Mouse (Mus musculus): ENCODE data around the gene Banp.

Banp gene

DNA sequence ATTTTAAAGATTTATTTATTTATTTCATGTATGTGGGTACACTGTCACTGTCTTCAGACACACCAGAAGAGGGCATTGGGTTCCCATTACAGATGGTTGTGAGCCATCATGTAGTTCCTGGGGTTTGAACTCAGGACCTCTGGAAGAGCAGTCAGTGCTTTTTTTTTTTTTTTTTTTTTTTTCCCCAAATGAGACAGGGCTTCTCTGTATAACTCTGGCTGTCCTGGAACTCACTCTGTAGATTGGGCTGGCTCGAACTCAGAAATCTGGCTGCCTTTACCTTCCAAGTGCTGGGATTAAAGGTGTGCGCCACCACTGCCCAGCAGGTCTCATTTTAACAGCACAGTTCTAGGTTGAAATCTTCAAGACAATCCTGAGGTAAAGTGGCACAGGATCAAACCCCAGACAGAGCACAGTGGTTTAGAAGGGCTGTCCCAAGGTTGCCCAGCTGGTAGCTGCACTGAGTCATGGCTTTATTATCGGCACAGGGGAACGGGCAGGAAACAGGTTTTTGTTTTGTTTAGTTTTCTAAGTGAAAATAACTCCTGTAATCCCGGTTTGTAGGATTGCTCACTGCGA lies at the start of gene Banp:
TSS of gene Banp (plus strand) at position 529 of the 579 bp plus-strand sequence.
- no peak for ATAC-seq (ENCODE audit: low TSS enrichment)

DNA sequence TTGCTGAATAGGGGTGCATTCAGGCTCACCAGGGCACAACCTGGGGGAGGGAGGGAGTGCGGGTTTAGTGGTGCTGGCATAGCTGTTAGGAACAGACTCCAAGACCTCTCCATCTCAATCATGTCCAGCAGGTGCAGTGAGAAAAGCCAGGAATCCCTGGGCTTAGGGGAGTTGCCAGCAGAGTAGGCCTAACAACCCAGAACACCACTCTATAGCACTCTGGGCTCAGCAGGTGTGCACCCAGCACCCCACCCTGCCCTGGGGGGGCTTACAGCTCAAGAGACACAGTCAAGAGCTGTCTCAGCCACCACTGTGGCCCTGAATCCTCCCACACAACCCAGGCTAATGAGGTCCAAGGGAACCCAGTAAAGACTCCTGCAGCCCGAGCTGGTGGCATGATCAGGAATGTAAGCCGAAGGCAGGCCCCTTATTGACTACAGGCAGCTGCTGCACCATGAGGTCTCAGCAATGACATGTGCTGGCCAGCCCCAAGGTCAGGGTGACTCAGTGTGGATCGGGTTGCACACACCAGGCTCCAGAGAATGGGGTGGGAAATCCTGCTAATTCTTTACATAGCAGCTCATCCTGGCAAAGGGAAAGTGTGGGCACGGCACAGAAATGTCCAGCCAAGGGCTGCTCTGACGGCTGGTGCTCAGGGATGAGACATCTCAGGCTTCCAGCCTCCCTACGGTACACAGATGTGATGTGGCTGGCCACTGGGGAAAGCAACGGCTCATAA lies 47.9 kb upstream of the Banp start:
- peak; percentile 32 for ATAC-seq (ENCODE audit: low TSS enrichment)

DNA sequence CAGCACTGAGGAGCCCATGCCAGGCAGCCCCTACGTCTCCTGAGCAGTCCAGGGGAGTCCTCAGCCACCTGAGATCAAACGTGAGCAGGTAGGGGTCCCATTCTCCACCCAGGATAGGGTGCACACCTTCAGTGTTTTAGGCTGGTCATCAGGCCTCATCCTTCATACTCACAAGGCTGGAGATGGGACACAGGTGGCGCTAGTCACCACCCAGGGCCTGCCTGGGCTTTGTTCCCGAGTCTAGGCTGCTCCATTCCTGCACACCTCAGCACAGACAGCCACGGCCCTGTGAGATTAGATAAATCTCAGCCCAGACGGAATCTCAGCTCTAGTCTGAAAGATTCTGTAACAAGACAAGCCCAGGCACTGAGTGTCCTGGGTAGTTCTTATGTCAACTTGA lies 45.6 kb upstream of the Banp start:
- ATAC-seq (ENCODE audit: low TSS enrichment): no peak

DNA sequence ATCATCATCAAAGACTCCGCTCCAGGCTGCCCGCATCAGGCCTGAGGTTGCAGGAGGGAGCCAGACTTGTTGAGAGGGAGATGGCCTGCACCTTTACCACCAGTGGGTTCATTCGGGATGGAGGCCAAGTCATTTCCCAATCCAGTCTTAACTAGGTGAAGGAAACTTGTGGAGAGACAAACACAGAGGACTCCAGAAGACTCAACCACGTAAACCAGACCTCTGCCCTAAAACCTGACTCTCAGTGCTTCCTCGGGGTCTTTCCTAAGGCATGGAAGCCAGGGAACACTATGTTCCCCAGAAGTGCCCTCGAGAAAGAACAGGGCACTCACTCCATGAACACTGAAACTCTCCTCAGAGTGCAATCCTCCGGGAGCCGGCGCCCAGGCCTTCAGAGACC lies 44.6 kb upstream of the Banp start:
- ATAC-seq (ENCODE audit: low TSS enrichment): no peak

DNA sequence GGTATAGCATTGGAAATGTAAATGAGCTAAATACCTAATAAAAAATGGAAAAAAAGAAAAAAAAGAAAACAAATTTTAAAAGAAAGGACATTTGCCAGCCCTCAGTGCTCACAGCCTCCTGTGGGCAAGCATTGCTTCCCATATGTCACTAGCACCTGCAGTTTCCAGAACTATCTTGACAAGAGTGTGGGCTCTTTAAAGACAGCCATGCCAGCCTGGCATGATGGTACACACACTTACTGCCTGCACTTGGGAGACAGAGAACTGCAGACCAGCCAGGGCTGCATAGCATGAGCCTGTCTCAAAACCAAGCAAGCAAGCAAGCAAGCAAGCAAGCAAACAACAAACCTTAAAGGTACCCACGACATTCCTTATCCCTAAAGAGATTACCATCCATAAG lies 44.1 kb upstream of the Banp start:
- no peak for ATAC-seq (ENCODE audit: low TSS enrichment)

DNA sequence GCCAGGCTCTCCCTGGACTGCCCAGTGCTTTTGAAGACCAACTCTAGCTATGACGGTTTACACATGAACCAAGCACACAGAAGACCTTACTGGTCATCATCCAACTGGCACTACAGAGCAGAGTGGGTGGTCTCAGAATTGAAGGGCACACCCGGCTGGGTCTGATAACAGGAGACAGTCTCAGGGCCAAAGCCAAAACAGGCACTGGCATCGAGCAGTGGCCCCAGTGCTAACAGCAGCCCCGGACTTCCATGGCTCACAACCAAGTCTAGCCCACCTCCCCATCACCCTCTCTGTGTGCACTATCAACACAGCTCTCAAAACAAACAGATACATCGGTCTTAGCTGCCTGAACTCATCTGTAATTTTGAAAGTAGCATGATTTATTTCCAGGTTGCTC lies 43.7 kb upstream of the Banp start:
- no peak for ATAC-seq (ENCODE audit: low TSS enrichment)

DNA sequence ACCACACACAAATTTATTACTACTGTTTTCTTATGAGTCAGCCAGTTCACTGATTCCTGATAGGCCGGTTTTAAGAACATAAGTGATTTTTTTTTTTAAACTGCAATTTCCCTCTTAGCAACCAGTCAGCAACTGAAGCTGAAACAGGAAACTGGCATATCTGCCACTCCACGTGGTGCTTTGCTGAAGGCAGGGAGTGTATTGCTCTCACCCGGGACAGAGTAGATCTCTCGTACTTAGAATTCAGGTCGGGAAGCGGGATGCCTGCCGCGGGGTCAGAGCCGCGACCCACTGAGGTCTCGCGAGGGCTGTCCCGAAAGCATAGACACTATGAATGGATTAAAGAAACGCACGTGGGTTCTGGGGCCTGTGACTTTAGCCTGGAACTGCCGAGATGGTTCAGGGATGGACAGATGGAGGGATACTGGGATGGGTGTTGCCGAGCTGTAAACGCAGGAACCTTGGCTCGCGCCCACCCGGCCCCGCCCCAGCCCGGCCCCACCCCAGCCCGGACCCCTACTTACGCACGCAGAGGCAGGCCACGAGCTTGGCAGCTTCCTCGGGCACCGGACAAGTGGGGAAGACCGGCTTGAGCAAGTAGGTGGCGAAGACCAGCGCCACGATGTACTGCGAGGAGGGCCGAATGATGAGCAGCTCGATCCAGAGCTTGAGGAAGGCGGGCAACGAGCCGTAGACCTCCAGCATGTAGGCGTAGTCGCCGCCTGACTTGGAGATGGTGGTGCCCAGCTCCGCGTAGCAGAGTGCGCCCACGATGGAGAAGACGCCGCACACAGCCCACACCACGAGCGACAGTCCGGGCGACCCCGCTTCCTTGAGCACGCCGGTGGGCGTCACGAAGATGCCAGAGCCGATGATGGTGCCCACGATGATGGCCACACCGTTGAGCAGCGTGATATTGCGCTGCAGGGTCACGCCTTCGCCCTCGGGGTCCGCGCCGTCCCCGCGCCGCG lies 42.7 kb upstream of the Banp start:
- ATAC-seq (ENCODE audit: low TSS enrichment): peak; percentile 50

DNA sequence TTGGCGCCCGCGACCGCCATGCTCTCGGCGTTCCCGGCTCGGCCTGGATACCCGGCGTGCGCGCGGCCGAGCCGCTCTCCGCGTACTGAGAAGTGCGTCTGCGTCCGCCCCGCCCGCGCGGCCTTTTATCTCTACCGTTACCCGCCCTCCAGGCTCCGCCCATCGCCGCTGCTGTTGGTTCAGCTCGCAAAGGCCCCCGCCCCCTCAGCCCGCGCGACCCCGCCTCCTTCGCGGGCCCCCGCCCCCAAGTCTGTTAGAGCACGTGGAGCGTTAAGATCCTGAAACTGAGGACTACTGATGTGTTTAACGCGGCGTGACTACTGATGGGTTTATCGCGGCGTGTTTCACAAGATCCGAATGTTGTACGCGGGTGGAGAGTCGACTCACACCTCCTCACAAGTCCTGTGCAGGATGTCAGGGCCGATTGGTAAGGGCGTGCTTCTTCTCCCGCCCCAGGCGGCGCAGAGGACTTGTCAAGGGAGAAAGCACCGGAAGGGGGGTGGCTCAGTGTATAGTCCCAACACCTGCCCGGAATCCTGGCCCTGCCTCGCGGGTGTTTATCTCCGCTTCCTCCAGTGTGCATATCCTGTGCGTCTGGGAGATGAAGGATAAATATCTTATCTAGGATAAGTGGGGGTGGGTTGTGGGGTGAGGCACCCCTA lies 41.8 kb upstream of the Banp start, which contains the start of gene Slc7a5:
TSS of gene Slc7a5 (minus strand) at position 108 of the 662 bp plus-strand sequence.
- ATAC-seq (ENCODE audit: low TSS enrichment): peak; percentile 85

DNA sequence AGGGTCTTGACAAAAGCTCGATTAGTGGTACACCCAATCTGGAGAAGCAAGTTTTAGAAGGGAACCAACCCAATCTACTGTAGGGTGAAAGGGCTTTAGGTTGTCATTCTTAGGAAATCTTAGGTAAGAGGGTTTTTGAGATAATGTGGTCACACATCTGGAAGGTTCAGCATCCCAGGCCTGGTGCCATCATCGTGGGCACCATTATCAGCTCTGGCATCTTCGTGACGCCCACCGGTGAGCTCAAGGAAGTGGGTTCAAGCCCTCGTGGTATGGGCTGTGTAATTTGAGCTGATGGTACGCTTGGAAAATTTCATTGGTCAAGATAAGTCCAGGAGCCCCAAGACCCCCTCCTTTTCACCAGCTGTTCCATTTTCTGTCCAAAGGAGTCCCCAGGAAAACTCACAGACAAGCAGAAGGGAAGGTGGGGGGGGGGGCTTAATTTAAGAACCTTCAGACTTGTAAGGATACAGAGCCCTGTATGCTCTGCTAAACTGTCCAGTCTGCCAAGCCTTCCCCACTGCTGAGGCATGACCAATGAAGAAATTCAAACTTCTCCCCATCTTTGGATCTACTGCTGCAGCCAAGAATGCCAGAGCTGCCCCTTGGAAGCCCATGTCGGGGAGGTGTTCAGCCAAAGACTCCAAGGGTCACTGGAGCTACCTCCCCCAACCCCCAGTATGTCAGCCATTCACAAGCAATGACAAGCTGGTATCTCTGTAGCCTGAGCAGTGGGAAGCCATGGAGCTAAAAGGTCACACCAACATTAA lies 41.0 kb upstream of the Banp start:
- no peak for ATAC-seq (ENCODE audit: low TSS enrichment)

DNA sequence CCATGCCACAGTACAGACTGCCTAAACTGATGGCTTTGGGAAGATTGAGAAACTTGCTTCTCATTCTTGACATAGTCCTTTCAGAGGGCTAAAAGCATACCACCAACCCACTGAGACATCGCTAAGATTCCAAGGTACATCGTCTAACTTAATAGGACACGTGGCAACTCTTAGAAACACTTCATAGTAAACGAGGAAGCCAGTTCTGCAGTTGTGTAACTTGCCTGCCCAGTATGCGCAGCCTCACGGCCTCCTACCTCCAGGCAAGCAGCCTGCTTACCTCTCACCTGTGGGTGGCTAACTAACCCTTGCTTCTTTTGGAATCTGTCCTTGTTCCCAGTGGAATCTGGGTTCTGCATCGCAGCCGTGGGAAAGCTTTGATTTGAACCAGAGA lies 40.4 kb upstream of the Banp start:
- no peak for ATAC-seq (ENCODE audit: low TSS enrichment)

DNA sequence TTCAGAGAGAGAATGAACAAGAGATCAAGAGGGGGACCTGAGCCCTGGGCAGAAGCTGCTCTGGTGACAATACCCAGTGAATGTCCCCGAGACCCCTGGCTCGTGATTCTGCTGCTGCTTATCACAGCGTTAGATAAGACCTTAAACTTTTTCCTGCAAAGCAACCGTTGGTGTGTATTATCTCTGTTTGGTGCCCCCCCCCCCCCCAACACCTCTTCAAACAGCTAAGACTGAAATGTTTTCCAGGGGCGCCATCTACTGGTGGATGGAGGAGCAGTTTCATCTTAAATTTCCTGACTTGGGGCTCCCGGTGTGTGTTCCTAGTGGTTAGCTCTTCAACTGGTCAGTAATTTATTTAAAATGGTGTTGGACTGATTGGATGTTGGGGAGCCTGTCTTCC lies 39.9 kb upstream of the Banp start:
- 0 out of 2 replicates have a peak, but pooled peaks have one; percentile 5 for ATAC-seq (ENCODE audit: low TSS enrichment)

DNA sequence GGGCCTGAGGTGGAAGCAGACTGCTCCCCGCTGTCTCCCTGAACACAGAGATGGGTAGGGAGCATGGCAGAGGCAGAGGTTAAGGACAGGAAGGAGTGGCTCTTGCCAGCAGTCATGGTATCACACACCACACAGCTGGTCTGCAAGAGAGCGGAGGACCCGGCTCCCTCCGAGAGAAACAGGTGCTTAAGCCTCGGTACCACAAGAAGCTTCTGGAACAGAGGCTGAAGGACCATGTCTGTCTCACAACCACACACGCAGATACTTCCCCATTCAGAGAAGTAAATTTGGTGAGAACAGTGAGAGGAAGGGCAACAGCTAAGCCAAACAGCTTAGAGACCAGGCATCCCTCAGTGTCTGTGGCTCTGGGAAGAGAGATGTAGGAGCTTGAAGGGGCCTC lies 38.1 kb upstream of the Banp start:
- ATAC-seq (ENCODE audit: low TSS enrichment): no peak

DNA sequence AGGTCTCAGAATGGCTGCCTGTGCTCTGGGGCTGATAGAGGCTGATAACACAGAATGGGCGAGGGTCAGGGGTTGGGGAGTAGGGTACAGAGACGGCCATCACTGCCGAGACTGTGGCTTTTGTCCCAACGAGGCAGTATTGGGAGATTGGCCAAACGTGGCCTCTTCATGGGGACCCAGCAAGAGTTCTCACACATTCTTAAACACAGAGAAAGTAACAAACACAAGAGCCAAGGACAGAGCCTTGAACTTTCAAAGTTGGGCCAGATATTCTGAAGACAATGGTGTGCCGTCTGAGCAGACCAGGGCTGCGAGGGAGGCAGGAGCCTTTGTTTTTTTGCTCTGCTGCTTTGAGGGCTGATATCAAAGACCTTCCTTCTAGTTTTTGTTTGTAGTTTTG lies 37.6 kb upstream of the Banp start:
- no peak for ATAC-seq (ENCODE audit: low TSS enrichment)

DNA sequence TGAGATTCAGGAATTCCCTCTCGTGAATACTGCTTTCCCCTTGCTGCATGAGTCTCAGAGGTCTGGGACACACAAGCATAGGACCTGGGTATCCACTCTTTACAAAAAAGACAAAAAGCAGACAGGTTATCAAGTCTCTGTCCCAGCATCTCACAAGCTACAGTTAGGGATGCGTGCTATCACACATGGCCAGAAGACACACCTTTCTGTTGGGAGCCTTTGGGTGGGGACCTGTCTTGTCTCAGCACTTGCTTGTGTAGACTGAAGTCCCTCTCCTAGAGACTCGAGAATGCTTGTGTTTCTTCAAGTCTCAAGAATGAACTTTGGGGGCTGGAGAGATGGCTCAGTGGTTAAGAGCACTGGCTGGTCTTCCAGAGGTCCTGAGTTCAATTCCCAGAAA lies 36.7 kb upstream of the Banp start:
- ATAC-seq (ENCODE audit: low TSS enrichment): no peak

DNA sequence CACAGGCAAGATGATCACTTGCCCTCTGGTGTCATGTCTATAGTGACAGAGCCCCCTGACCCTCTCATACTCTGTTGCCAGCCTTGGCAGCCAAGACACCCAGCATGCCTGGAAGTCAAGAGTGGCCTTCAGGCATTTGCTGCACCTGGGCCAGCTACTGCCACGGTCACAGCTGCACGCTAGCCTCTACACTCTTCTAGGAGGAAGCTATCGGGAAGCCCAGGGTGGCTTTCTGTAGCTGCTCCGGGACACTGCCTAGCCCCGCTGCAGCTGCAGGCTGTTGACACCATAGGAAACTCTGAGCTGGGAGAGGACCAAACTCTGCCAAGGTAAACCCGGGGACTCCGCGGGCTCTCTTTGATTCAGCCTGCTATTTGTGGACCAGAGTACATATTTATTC lies 36.2 kb upstream of the Banp start:
- no peak for ATAC-seq (ENCODE audit: low TSS enrichment)

DNA sequence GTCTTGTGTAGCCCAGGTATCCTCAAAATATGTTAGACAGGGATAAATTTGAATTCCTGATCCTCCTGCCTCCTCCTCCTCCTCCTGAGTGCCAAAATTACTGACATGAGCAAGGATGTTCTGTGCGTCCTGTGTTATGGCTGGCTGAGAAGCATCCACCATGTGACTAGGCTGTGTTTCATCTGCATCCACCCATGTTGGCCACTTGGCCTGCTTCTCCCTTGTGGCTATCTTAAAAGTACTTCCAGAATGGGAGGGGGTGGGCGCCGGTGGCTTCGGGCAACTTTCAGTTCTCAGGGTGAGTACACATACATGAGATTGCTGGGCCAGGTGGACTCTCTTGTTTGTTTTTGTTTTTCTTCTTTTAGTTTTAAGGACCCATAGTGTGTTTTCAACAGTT lies 30.4 kb upstream of the Banp start:
- ATAC-seq (ENCODE audit: low TSS enrichment): no peak

DNA sequence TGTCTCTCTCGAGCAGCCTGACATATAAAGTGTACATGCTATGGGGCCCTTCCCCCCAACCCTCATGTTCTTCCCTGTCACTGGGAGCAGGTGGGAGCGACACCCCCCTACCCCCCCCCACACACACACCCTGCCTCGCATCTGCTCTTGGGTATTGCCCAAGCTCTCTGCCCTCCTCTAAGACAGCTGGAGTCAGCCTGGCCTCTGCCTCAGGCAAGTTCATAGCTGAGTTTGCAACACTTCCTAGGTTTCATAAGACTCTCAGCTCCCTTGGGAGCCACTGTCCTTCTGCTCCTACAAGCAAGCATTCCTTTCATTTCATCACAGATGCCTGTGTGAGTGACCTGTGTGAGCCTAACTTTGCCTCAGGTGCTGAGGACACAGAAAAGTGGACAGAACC lies 29.8 kb upstream of the Banp start:
- ATAC-seq (ENCODE audit: low TSS enrichment): no peak

DNA sequence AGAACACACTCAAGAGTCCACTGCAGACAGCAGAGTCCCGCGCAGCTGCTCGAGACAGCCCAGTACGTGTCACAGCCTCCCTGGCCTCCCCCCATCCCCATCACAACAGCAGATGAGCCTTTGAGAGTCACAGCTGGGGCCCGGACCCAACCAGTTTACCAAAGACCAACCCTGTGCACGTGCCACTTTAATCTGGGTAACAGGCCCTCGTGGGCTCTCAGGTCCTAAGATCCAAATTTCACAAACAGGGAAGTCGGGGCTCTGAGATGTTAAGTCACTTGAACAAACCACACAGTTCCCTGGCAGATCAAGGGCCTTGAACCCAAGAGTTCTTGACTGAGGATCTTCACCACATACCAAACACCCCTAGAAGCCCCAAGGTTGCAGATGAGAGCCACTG lies 28.0 kb upstream of the Banp start:
- no peak for ATAC-seq (ENCODE audit: low TSS enrichment)

DNA sequence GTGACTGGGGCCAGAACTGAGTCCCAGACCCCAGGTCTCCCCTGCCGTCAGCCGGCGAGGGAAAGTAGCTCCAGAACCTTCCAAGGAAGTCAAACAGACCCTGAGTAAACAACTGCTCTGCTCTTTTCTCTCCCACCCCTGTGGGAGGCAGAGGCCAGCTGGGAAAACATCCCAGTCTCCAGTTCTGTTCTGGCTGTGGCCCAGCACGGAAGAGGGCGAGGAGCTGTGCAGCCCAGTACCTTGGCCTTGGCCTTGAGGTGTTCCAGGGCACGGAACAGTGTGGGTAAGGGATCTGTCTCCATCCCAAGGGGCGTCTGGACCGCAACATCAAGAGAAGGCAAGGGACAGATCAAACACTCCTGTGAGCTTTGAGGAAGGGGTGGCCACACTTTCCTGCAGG lies 27.4 kb upstream of the Banp start:
- no peak for ATAC-seq (ENCODE audit: low TSS enrichment)

DNA sequence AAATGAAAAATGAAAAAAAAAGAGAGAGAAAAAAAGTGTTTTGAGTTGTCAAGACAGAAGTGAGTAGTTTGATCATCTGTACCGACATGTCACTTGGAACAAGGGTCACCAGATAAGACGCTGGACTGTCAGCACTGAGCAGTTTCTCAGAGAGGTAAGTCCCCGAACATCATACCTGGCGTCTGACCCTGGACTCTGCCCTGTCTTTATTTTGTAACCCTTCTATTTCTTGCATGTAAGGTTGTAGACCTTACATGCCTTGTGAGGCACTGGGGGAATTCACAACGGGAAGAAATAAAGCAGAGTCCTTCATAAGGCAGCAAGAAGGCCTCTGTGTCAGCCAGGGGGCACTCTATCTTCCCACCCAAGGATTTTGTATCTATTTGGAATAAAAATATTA lies 24.9 kb upstream of the Banp start:
- no peak for ATAC-seq (ENCODE audit: low TSS enrichment)

DNA sequence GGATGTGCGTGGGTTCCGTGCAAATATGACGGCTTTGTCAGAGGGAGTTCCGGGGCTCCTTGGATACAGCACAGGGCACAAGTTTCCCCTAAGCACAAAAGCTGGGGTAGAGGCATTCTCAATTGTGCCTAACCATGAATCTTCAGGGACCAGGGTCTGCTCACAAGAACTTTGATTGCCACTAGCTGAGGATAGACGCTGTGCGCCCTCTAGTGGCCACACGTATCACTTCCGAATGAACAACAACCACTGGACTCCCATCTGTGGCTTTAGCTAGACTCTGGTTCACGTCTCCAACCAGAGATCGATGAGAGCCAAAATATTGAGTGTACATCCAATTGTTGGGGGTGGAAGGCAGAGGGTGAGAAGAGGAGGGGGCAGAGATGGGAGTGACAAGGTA lies 23.9 kb upstream of the Banp start:
- peak; percentile 72; the same call in 1 of the 2 replicates for ATAC-seq (ENCODE audit: low TSS enrichment)

Data from frontal cortex, adult (tissue).